Mouse (Mus musculus) liver, embryonic 14.5 days (tissue): ENCODE data around the gene Cbfb. TPM values are rescaled to one million over a fixed set of nuclear protein-coding genes. Genes with fewer than 3 reads are reported as not detected.

Experiments used
- ATAC-seq: fragments of 200-750 bp; cut with Nextera tagmentation; 2 replicates; pipeline ENCODE4 v1.8.0; 2017; ENCODE audit warnings: moderate number of reproducible peaks, mild to moderate bottlenecking, moderate library complexity; ENCODE audit not compliant: insufficient read depth
- DNase-seq, 3 experiments: peaks; one replicate each; pipeline ENCODE4 v3.0.0-alpha.2; 2012 to 2013; ENCODE audit warnings: low read depth in 3 of 3, low spot score in 3 of 3
- H3K27ac ChIP-seq: fragments of 300-500 bp; sonication (generic); 2 replicates; pipeline ENCODE4 v1.5.1; 2014; ENCODE audit warnings: moderate library complexity, mild to moderate bottlenecking, control low read depth, inconsistent platforms
- H3K27me3 ChIP-seq: fragments of 300-500 bp; sonication (generic); 2 replicates; pipeline ENCODE4 v1.6.1; 2014; ENCODE audit warnings: mild to moderate bottlenecking, low read length, moderate library complexity; ENCODE audit not compliant: control insufficient read depth, insufficient read depth
- H3K36me3 ChIP-seq: fragments of 300-500 bp; sonication (generic); replicated peaks from 2 replicates; pipeline ENCODE4 v1.6.1; 2014; ENCODE audit warnings: low read depth; ENCODE audit not compliant: control insufficient read depth, insufficient read depth
- H3K4me1 ChIP-seq, 2 experiments: fragments of 200-500 bp in 1 of 2; fragments of 300-500 bp in 1 of 2; sonication (generic) in 1 of 2; replicated peaks; 2 replicates each; pipeline ENCODE4 v1.6.1; 2012 to 2014; ENCODE audit warnings: antibody characterized with exemption in 1 of 2, inconsistent platforms in 1 of 2, low read length in 1 of 2; ENCODE audit not compliant: control insufficient read depth in 2 of 2, insufficient read depth in 2 of 2
- H3K4me2 ChIP-seq: fragments of 300-500 bp; sonication (generic); 2 replicates; pipeline ENCODE4 v1.6.1; 2014; ENCODE audit warnings: low read depth, mild to moderate bottlenecking, control low read depth, moderate library complexity
- H3K4me3 ChIP-seq, 2 experiments: fragments of 200-500 bp in 1 of 2; fragments of 300-500 bp in 1 of 2; sonication (generic) in 1 of 2; 2 replicates each; pipeline ENCODE4 v1.5.1; 2012 to 2014; ENCODE audit warnings: low read depth in 2 of 2, low read length in 2 of 2, mild to moderate bottlenecking in 2 of 2, control low read depth in 1 of 2, inconsistent platforms in 1 of 2, moderate library complexity in 1 of 2; ENCODE audit not compliant: insufficient read depth in 1 of 2
- H3K9ac ChIP-seq: fragments of 300-500 bp; sonication (generic); replicated peaks from 2 replicates; pipeline ENCODE4 v1.6.1; 2014; ENCODE audit warnings: mild to moderate bottlenecking, control low read depth, moderate library complexity
- H3K9me3 ChIP-seq: fragments of 300-500 bp; sonication (generic); 2 replicates; pipeline ENCODE4 v1.6.1; 2016; ENCODE audit warnings: low read length, mixed read lengths; ENCODE audit not compliant: control insufficient read depth
- CTCF ChIP-seq: IDR thresholded peaks from 2 replicates; pipeline ENCODE4 v1.5.1; 2016; ENCODE audit warnings: antibody characterized with exemption, low read depth, control low read depth
- EP300 ChIP-seq: IDR thresholded peaks from 2 replicates; pipeline ENCODE4 v1.6.1; 2016; ENCODE audit warnings: antibody characterized with exemption, low read depth
- WGBS: fragments of 180-500 bp; shearing (Covaris S2); extraction: QIAGEN DNeasy Blood & Tissue Kit; methylation state at CpG from one replicate; pipeline ENCODE4 v1.1.7; 2014; ENCODE audit not compliant: insufficient replicate concordance; 5-methylcytosine and 5-hydroxymethylcytosine counted together
- polyA plus RNA-seq, 2 experiments: library from polyadenylated mRNA; depleted of rRNA in 1 of 2; stranded (reverse) in 1 of 2; unstranded in 1 of 2; fragments of >200 nt; fragmentation: Nextera tagmentation in 1 of 2; extraction: Ambion mirVana in 1 of 2; gene quantifications; 2 replicates each; pipeline versions ENCODE4 v1.2.1 to v1.2.3; 2012 to 2014

The Cbfb gene
- polyA plus RNA-seq, 2 experiments = 5.8 to 7.5 TPM

- no peaks in the 10 kb centered on the region for H3K36me3 ChIP-seq
- 3% methylated on average over 30 of the region's 30 CpGs for WGBS
- peaks cover 16% of the 10 kb centered on the region for H3K27me3 ChIP-seq
- H3K4me3 ChIP-seq = peak overlapping the region; percentile 14 to 20; a peak in 2 of 4 replicates
- peaks cover 13 to 21% of the 10 kb centered on the region in 2 experiments for H3K4me1 ChIP-seq
- DNase-seq (no peak), ATAC-seq (no peak)
- H3K4me2 ChIP-seq = peak overlapping the region; percentile 62
- H3K9me3 ChIP-seq = no peaks in the 10 kb centered on the region
- no peak overlapping the region for H3K9ac ChIP-seq
- H3K27ac ChIP-seq = no peak overlapping the region
- TF ChIP-seq EP300 = no peak
- peak; percentile 99 for TF ChIP-seq CTCF
Measured at GRCm38 (mm10) chr8:105259721-105260320, 89.3 kb downstream of the Cbfb start.

GRCm38 (mm10) chr8:105260371-105261099 is 90.1 kb downstream of the Cbfb start:
- H3K27me3 ChIP-seq = peaks cover 21% of the 10 kb centered on the region

GRCm38 (mm10) chr8:105261326-105261980 is 91.0 kb downstream of the Cbfb start:
- no peak for ATAC-seq
- H3K27ac ChIP-seq = no peak overlapping the region
- 66% methylated on average over 12 of the region's 12 CpGs for WGBS
- no peak for DNase-seq
- no peak overlapping the region for H3K4me2 ChIP-seq
- no peak overlapping the region for H3K4me3 ChIP-seq
- H3K9me3 ChIP-seq = no peaks in the 10 kb centered on the region
- TF ChIP-seq CTCF (0 out of 2 replicates have a peak, but pooled peaks have one; percentile 13), EP300 (no peak)
- peaks cover 25% of the 10 kb centered on the region for H3K27me3 ChIP-seq
- peaks cover 6 to 16% of the 10 kb centered on the region in 2 experiments for H3K4me1 ChIP-seq
- H3K36me3 ChIP-seq = no peaks in the 10 kb centered on the region
- no peak overlapping the region for H3K9ac ChIP-seq

More at GRCm38 (mm10) chr8:105260371-105261099, 90.1 kb downstream of the Cbfb start:
- Histone ChIP-seq H3K4me1 (peaks cover 10 to 20% of the 10 kb centered on the region in 2 experiments), H3K36me3 (no peaks in the 10 kb centered on the region), H3K27ac (no peak overlapping the region), H3K9ac (no peak overlapping the region), H3K4me2 (no peak overlapping the region; the same call in 1 of the 2 replicates), H3K9me3 (no peaks in the 10 kb centered on the region), H3K4me3 (no peak overlapping the region)
- ATAC-seq (no peak), DNase-seq (no peak)
- TF ChIP-seq EP300 = no peak
- TF ChIP-seq CTCF = no peak
- WGBS = 65% methylated on average over 7 of the region's 7 CpGs

- H3K4me3 ChIP-seq = peak overlapping the region; percentile 78 to 89; a peak in 3 of 4 replicates
- H3K4me2 ChIP-seq = peak overlapping the region; percentile 98
- H3K27ac ChIP-seq = no peak overlapping the region
Measured at GRCm38 (mm10) chr8:105263244-105263912, 92.9 kb downstream of the Cbfb start.

More at GRCm38 (mm10) chr8:105263244-105263912, 92.9 kb downstream of the Cbfb start:
- 43% methylated on average over 16 of the region's 16 CpGs for WGBS
- Histone ChIP-seq H3K27me3 (peaks cover 43% of the 10 kb centered on the region), H3K9ac (no peak overlapping the region), H3K4me1 (peaks cover 6 to 16% of the 10 kb centered on the region in 2 experiments), H3K9me3 (no peaks in the 10 kb centered on the region), H3K36me3 (no peaks in the 10 kb centered on the region)
- TF ChIP-seq CTCF (no peak), EP300 (no peak)
- DNase-seq = no peak
- ATAC-seq = no peak
